Mouse (Mus musculus) CD4-positive, CD25-positive, alpha-beta regulatory T cell, adult 4 months (primary cell): ENCODE measurements around the gene Nat10. TPM values are rescaled to one million over a fixed set of nuclear protein-coding genes. Genes with fewer than 3 reads are reported as not detected.
A peak's percentile ranks its signal among the peaks of the same experiment; 100 is the strongest.

Experiments
- ATAC-seq: one replicate; pipeline ENCODE4 v1.8.0; 2017
- polyA plus RNA-seq, 2 experiments: library from polyadenylated mRNA; unstranded; fragments of 100-300 nt; shearing (Covaris generic); gene quantifications; one replicate each; pipeline ENCODE4 v1.2.1; 2017

Nat10 gene
- polyA plus RNA-seq, 2 experiments from 2014 or later = 26.2 to 39.1 TPM

DNA sequence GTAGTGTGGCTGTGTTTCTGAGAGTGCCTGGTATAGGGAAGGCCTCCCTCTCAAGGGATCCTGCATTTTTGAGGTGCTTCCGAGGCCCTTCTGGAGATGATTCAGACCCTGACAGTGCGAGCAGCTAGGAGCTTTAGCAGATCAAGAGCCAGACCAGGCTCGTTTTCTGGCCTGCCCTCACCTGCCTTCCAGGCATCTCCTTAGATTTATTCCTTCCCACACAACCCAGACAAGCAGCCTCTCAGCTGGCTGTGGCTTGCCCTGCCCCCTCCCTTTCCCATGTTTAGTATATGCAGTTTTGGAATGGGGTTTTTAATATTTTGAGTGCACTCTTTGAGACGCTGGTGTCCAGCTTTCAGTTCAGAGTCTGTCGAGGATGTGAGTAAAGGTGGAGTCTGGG, 70.2 kb downstream of the Nat10 start:
- ATAC-seq = no peak

- ATAC-seq = no peak
Measured at GRCm38 (mm10) chr2:103690425-103690824, 70.6 kb downstream of the Nat10 start.

GRCm38 (mm10) chr2:103687888-103688287, 73.2 kb downstream of the Nat10 start:
- no peak for ATAC-seq

- ATAC-seq = no peak
Measured at GRCm38 (mm10) chr2:103687143-103687542, 73.9 kb downstream of the Nat10 start.

- no peak for ATAC-seq
Measured at GRCm38 (mm10) chr2:103685581-103685980, 75.5 kb downstream of the Nat10 start.

DNA sequence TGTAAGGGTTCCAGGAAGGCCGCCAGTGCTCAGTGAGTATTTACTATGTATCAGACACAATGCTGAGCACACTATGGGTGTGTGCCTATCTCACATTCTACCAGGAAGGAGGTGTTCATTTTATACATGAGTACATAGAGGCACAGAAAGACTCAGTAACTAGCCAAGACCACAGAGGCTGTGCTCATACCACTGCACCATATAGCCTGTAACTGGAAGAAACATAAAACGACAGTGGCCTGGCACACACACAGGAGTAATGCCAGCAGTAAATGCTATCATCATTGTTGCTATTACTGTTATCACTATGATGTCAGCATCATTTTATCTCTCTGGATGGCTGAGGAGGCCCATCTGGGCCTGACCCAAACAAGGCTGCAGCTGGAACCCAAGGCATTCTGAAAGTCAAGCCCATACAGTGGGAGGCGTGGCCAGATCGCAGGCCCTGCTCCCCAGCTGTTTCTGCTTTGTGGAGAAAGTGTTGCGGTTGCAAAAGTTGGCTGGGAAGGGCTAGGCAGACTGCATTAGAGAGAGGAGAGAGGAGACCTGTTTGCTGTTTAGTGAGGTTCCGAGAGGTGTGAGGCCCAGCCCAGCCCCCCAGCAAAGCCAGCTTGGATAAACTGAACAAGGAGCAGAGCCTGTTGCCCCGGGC, 76.0 kb downstream of the Nat10 start:
- no peak for ATAC-seq

- peak; percentile 20 for ATAC-seq
Measured at GRCm38 (mm10) chr2:103684431-103684830, 76.6 kb downstream of the Nat10 start.

- peak; percentile 57 for ATAC-seq
Measured at GRCm38 (mm10) chr2:103682927-103683442, 78.1 kb downstream of the Nat10 start.

DNA sequence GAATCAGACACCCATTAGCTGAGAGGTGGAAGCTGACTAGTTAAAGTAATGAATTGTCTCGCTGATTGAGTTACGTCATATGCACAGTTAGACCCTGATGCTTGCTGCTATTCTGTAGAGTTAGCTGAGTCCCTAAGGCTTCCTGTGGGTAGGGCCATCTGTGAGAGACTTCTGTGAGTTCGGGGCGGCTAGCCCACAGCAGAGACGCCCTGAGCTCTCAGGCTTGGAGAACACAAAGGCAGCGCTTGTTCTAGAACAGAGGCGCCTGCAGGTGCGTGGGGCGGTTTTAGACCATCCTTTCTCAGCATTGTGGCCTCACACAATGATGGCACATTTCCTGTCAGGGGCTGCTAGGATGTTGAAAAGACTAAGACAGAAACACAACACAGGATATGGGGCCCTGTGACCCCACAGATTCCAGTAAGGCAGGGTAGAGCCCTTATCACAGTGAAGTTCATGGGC, 78.8 kb downstream of the Nat10 start:
- peak; percentile 70 for ATAC-seq

- ATAC-seq = no peak
Measured at GRCm38 (mm10) chr2:103681149-103681548, 79.9 kb downstream of the Nat10 start.

DNA sequence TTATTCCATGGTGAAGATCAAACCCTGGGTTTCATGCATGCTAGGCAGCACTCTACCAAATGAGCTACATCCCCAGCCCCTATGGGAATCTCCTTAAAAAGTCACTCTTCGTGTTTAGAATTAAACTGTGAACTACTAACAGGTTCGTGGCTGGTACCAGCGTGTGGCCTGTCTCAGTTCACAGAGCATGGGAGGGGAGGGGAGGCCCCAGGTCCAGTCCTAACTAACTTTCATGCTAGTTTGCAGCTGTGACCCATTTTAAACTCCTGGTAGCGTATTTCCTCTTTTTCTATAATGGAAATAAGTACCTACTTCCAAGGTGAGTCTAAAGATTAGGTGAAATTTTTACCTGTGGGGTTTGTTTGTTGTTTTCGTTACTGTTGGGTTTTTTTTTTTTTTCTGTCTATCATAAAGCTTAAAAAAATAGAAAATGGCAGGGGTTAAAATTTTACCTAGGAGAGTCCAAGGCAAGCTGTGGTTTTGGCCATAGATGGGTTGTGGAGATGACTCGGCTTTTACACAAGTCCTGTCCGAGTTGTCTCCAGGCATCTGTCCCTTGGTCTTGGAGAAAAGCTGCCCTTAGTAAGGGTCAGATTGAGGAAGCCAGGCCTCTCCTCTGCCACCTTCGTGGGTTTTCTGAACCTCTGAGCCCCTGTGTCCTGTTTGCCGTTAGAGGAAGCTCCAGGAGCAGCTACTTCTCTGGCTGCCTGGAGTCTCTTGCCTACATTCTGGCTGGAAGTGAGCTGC, 80.5 kb downstream of the Nat10 start:
- ATAC-seq = no peak

DNA sequence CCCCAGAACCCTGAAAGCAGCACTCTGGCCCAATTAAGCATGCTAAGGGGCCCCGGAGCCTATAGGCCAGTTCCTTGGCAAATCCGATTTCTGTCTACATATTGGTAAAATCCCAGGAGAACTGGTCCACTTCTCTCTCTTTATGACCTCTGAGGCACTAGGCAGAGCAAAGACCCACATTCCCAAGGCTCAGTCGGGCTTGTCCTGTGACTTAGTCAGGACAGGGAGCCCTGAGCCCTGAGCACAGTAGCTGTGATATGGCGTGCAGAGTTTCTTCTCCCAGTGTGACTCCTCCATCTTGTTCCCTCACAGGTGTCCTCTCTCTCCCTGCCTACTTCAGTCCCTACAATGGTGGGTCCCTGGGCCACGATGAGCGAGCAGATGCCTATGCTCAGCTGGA, 82.6 kb downstream of the Nat10 start:
- no peak for ATAC-seq

DNA sequence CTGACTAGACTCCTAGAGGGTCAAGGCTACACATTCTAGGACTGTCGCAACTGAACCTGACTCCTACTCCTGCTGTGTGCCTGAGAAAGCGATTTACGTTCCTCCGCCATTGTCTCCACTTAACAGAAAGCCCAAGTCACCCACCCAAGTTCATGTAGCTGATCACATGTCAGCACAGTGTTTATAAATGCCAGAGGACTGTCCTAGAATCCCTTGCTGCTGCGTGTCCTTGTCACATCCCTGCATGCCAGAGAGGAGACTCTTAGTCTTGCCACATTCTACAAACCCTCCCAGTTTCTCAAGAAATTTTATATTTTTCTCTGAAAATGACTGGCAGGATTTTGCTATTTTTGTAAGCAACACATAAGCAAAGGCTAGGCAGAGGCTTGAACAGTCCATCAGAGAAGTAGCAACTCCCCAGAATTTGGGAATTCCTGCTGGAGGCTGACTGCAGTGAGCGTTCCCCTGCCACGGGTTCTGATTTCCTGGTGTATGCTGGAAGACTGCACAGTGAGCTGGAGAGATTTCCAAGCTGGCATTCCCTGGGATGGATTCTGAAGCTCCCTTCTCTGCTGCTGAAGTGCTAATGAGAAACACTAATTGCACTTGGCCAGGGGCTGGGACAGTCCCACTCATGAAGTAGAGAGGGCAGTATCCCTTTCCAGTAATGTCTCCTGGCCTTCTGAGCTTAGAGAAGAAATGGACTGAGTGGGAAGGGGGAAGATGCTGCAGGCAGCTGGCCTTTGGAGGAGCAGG, 83.3 kb downstream of the Nat10 start:
- no peak for ATAC-seq

GRCm38 (mm10) chr2:103676808-103677207, 84.3 kb downstream of the Nat10 start:
- ATAC-seq = no peak

- no peak for ATAC-seq
Measured at GRCm38 (mm10) chr2:103675391-103675790, 85.7 kb downstream of the Nat10 start.

GRCm38 (mm10) chr2:103673609-103674008, 87.5 kb downstream of the Nat10 start:
- ATAC-seq = no peak

DNA sequence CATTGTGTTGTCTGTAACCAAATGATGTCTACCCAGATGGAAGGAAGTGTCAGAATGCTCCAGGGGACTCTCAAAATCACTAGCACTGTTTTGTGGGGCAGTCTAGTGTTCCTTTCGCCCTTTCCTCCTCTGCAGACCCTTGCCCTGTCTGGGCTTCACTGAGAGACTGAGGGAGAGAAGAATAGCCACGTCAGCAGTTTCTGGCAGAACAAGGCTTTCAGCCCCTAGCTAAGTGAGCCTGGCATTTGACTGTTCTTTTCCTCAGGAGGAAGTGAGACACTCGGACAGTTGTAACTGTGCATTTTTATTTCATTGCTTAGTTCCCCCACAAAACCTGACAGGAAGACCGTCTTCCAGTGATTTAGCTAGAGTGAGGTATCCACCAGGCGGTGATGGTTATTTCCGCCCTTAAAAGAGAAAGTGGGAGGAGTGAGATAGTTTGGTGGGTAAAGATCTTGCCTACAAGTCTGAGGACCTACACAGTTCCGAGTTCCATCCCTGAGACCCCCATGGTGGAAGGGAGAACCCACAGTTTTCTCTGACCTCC, 88.4 kb downstream of the Nat10 start:
- peak; percentile 58 for ATAC-seq

Other genes with a start within 250 kb of the Nat10 start
- 1 to 10 TPM; 6.1 to 9.8 TPM for gene Abtb2, start 195.0 kb downstream of the Nat10 start, polyA plus RNA-seq
- gene Caprin1, start 36.4 kb upstream of the Nat10 start, polyA plus RNA-seq = 10 to 100 TPM; 84.9 to 89.3 TPM
- 1 to 10 TPM in 1 of 2 experiments, under 1 TPM in 1; 0.38 to 2.1 TPM for gene Lmo2, start 196.7 kb upstream of the Nat10 start, polyA plus RNA-seq